Comparison of ENCODE assay signal across 13 mouse cellular contexts in genomic region chr13:37784226-37784625, GRCm38 (mm10). TPM values are rescaled to one million over a fixed set of nuclear protein-coding genes. Genes with fewer than 3 reads are reported as not detected.
DNase-seq lines count a peak whose midpoint lies in the region; ATAC-seq lines count a peak whose summit lies in the region.
"Had no signal": no experiment of that assay in that cellular context is flagged by ENCODE, and none has a peak within 500 bp of the region (broad histone marks: within the 10 kb centered on the region; RNA-seq: fewer than 3 reads in every experiment).

No protein-coding gene starts in this region.

- peak; percentile 10 for DNase-seq in adrenal gland, postnatal 14 days
- no peak for DNase-seq in adrenal gland, adult 18-20 months (ENCODE audit: low spot score in 2 of 2)
- DNase-seq in 416B (ENCODE audit: low read depth) = peak; percentile 98
- DNase-seq in lung, postnatal 4 days = peak; percentile 42 to 43
- DNase-seq in c-Kit-positive CD71-positive TER-119-positive erythroid progenitor cells, embryonic 14.5 days (ENCODE audit: low spot score) = no peak
- no peak for DNase-seq in kidney, postnatal 25 days
- DNase-seq in right cerebral cortex, postnatal 14 days = no peak
- DNase-seq: cerebellum, adult 2 months; gastrocnemius, postnatal 14 days; kidney, adult 9 months; spleen, adult 18-20 months; thymus, postnatal 4 days had no signal

- peak; percentile 98 for ATAC-seq in granulocyte monocyte progenitor cell, adult 5-6 weeks (replicated peaks; ENCODE audit: poor library complexity, severe bottlenecking)

RNA-seq across cellular contexts. Expression of gene Rreb1, which starts 6.0 kb away (rescaled TPM):
- 61.9 and 67.6 TPM in 2 replicates for total RNA-seq in adrenal gland, postnatal 14 days (2021)
- total RNA-seq in adrenal gland, adult 18-20 months (2021) = 10 to 100 TPM; 41.1 to 48.4 TPM
- total RNA-seq in granulocyte monocyte progenitor cell, adult 5-6 weeks (2014; fragmentation: Nextera tagmentation) = 70.6 and 91.9 TPM in 2 replicates
- 25.2 and 30.9 TPM in 2 replicates for total RNA-seq in granulocyte monocyte progenitor cell, adult 5-6 weeks (2017)

Comparison
In these comparisons a context has a peak if more than half of its experiments do, and no peak if none do; other contexts are left out.
1. DNase-seq: peak in adrenal gland, postnatal 14 days (single experiment), 416B (single experiment) and lung, postnatal 4 days (2 of 2); none in adrenal gland, adult 18-20 months (0 of 2), c-Kit-positive CD71-positive TER-119-positive erythroid progenitor cells, embryonic 14.5 days (single experiment), kidney, postnatal 25 days (0 of 2) and right cerebral cortex, postnatal 14 days (single experiment).